Mouse (Mus musculus): ENCODE results near the gene Sgpp2. TPM values are rescaled to one million over a fixed set of nuclear protein-coding genes. Genes with fewer than 3 reads are reported as not detected.

Gene Sgpp2
- polyA plus RNA-seq, 1 experiment: 88.3 TPM

GRCm38 (mm10) chr1:78437150-78437549 is 127.0 kb downstream of the Sgpp2 start:
- TF ChIP-seq CTCF (IDR thresholded peaks at IDR 0.05; ENCODE audit: borderline replicate concordance, insufficient read depth, low read depth, low read length) (no peak), POLR2A (IDR thresholded peaks at IDR 0.05; ENCODE audit: borderline replicate concordance, insufficient read depth, low read length) (no peak)
- H3K27ac ChIP-seq (ENCODE audit: insufficient read depth, low read length): no peak overlapping the region
- no peak overlapping the region for H3K4me3 ChIP-seq (replicated peaks; ENCODE audit: insufficient read depth, low read depth, low read length)
- no peaks in the 10 kb centered on the region for H3K27me3 ChIP-seq (ENCODE audit: control insufficient read depth, insufficient read depth, low read length)
- H3K4me1 ChIP-seq (ENCODE audit: control insufficient read depth, insufficient read depth, low read length): peaks cover 5% of the 10 kb centered on the region
- no peak for DNase-seq
- WGBS: 69% methylated on average over 3 of the region's 3 CpGs

- 95% methylated on average over 8 of the region's 8 CpGs for WGBS
- DNase-seq: no peak
- H3K4me3 ChIP-seq (replicated peaks; ENCODE audit: insufficient read depth, low read depth, low read length): no peak overlapping the region
- peaks cover 4% of the 10 kb centered on the region for H3K4me1 ChIP-seq (ENCODE audit: control insufficient read depth, insufficient read depth, low read length)
- TF ChIP-seq CTCF (IDR thresholded peaks at IDR 0.05; ENCODE audit: borderline replicate concordance, insufficient read depth, low read depth, low read length) (no peak), POLR2A (IDR thresholded peaks at IDR 0.05; ENCODE audit: borderline replicate concordance, insufficient read depth, low read length) (no peak)
- H3K27ac ChIP-seq (ENCODE audit: insufficient read depth, low read length): no peak overlapping the region
- no peaks in the 10 kb centered on the region for H3K27me3 ChIP-seq (ENCODE audit: control insufficient read depth, insufficient read depth, low read length)
These were observed 130.6 kb downstream of the Sgpp2 start for GRCm38 (mm10) chr1:78440716-78441115.

DNA sequence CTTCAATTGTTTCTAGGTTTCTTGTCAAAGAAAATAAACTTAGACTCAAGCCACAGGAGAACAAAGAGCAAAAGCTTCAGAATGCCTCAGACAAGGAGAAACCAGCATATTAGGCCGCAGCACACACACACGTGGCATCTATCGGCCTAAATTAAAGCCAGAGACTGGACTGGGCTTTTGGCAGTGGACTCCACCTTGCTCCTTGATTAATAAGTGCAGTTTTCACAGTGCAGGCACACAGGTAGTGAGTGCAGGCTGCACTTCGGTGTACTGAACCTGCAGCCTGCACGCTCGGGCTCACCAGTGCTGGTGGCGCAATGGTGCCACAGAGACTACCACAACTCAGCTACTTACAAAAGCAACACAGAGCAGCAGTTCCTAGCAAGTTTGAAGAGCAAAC is 132.9 kb downstream of the Sgpp2 start:
- DNase-seq: no peak
- WGBS: 89% methylated on average over 7 of the region's 7 CpGs

DNA sequence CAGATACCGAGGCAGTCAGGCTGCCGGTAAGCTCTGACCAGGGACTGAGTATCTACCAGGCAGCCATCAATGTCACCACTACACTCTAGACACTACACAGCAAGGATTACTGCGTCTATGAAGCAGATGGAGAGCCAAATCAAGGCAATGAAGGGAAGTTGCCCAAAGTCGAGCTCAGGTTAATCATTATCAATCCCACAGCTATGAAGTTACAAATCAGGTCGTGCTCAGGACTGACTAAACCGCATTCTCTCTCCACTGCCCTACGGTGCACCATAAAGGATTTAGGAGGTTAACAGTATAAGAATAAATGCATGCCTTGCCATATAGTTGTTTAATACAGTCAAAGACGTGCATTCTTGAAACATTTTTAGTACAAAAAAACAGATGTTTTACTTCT is 136.1 kb downstream of the Sgpp2 start:
- DNase-seq: no peak
- TF ChIP-seq POLR2A (IDR thresholded peaks at IDR 0.05; ENCODE audit: borderline replicate concordance, insufficient read depth, low read length): no peak
- 92% methylated on average over 8 of the region's 8 CpGs for WGBS
- Histone ChIP-seq H3K4me3 (replicated peaks; ENCODE audit: insufficient read depth, low read depth, low read length) (no peak overlapping the region), H3K4me1 (ENCODE audit: control insufficient read depth, insufficient read depth, low read length) (no peaks in the 10 kb centered on the region; the same call in 1 of the 2 replicates), H3K27me3 (ENCODE audit: control insufficient read depth, insufficient read depth, low read length) (no peaks in the 10 kb centered on the region), H3K27ac (ENCODE audit: insufficient read depth, low read length) (no peak overlapping the region)

More for the DNA sequence above, 132.9 kb downstream of the Sgpp2 start:
- no peak for TF ChIP-seq CTCF (IDR thresholded peaks at IDR 0.05; ENCODE audit: borderline replicate concordance, insufficient read depth, low read depth, low read length)
- TF ChIP-seq POLR2A (IDR thresholded peaks at IDR 0.05; ENCODE audit: borderline replicate concordance, insufficient read depth, low read length): no peak
- Histone ChIP-seq H3K27ac (ENCODE audit: insufficient read depth, low read length) (no peak overlapping the region), H3K4me1 (ENCODE audit: control insufficient read depth, insufficient read depth, low read length) (no peaks in the 10 kb centered on the region), H3K4me3 (replicated peaks; ENCODE audit: insufficient read depth, low read depth, low read length) (no peak overlapping the region), H3K27me3 (ENCODE audit: control insufficient read depth, insufficient read depth, low read length) (no peaks in the 10 kb centered on the region)

- Histone ChIP-seq H3K27ac (ENCODE audit: insufficient read depth, low read length) (no peak overlapping the region), H3K27me3 (ENCODE audit: control insufficient read depth, insufficient read depth, low read length) (no peaks in the 10 kb centered on the region), H3K4me3 (replicated peaks; ENCODE audit: insufficient read depth, low read depth, low read length) (no peak overlapping the region), H3K4me1 (ENCODE audit: control insufficient read depth, insufficient read depth, low read length) (no peaks in the 10 kb centered on the region; the same call in 1 of the 2 replicates)
- DNase-seq: no peak
- TF ChIP-seq CTCF (IDR thresholded peaks at IDR 0.05; ENCODE audit: borderline replicate concordance, insufficient read depth, low read depth, low read length) (no peak), POLR2A (IDR thresholded peaks at IDR 0.05; ENCODE audit: borderline replicate concordance, insufficient read depth, low read length) (no peak)
- WGBS: 95% methylated on average over 6 of the region's 6 CpGs
These were observed 136.6 kb downstream of the Sgpp2 start for GRCm38 (mm10) chr1:78446742-78447141.

DNA sequence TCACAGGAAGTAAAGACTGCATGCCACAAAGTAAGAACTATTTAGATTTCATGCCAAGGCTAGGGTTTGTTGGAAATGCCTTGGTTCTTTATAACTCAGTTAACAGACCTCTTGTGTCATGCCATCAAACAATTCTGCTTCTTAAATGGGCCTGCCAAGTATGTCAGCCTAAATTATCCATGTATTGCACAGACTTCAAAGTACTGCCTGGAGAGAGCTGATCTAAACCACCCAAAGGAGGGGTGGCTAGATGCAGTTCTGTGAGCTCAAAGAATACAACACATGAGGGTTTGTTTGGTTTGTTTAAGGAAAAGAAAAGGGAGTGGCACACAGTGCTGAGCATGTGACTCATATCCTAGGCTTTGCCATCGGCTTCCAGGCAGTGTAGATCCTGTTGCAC is 137.9 kb downstream of the Sgpp2 start:
- no peak overlapping the region for H3K27ac ChIP-seq (ENCODE audit: insufficient read depth, low read length)
- no peaks in the 10 kb centered on the region; the same call in 1 of the 2 replicates for H3K4me1 ChIP-seq (ENCODE audit: control insufficient read depth, insufficient read depth, low read length)
- no peak overlapping the region for H3K4me3 ChIP-seq (replicated peaks; ENCODE audit: insufficient read depth, low read depth, low read length)
- DNase-seq: no peak
- 64% methylated on average over 1 of the region's 1 CpGs for WGBS
- TF ChIP-seq POLR2A (IDR thresholded peaks at IDR 0.05; ENCODE audit: borderline replicate concordance, insufficient read depth, low read length): no peak
- TF ChIP-seq CTCF (IDR thresholded peaks at IDR 0.05; ENCODE audit: borderline replicate concordance, insufficient read depth, low read depth, low read length): no peak
- no peaks in the 10 kb centered on the region for H3K27me3 ChIP-seq (ENCODE audit: control insufficient read depth, insufficient read depth, low read length)

DNA sequence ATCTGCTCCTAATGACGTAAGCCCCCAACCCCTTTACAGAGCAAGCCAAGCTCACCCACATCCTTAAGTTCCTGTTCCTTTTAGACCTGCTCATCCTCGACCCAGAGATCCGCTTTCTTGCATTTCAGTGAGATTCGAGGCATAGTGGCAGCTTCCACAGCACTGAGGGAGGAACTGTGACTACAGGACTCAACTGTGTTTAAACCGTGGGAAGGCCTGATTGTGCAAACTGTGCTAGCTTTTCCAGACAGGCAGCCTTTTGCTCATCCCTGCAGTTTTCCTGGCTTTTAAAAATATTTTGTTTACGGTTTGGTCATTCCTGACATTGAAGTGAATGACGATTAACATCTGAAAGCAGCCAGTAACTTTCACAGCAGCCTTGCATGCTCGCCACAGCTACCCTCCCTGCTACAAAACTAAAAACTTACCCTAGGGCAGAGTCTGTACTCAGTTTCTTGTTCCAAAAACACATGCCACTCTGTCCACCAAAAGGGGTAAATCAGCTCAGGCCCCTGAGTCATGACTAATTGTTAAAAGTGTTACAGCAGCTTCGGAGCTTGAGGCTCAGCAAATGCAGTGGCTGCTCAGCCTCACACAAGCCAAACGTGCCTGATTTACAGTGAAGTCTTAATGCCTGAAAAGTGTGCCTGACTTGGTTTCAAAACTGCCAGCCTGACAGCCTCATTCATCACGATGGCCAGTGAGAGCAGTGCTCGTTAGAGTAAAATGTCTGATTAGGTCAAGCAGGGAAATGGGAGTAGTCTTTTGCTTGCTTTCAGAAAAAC is 141.1 kb downstream of the Sgpp2 start:
- DNase-seq: no peak
- no peak for TF ChIP-seq POLR2A (IDR thresholded peaks at IDR 0.05; ENCODE audit: borderline replicate concordance, insufficient read depth, low read length)
- no peak for TF ChIP-seq CTCF (IDR thresholded peaks at IDR 0.05; ENCODE audit: borderline replicate concordance, insufficient read depth, low read depth, low read length)
- 80% methylated on average over 12 of the region's 12 CpGs for WGBS

GRCm38 (mm10) chr1:78452544-78452943 is 142.4 kb downstream of the Sgpp2 start:
- 90% methylated on average over 6 of the region's 6 CpGs for WGBS
- DNase-seq: no peak
- Histone ChIP-seq H3K4me1 (ENCODE audit: control insufficient read depth, insufficient read depth, low read length) (no peaks in the 10 kb centered on the region; the same call in 1 of the 2 replicates), H3K27me3 (ENCODE audit: control insufficient read depth, insufficient read depth, low read length) (no peaks in the 10 kb centered on the region), H3K27ac (ENCODE audit: insufficient read depth, low read length) (no peak overlapping the region), H3K4me3 (replicated peaks; ENCODE audit: insufficient read depth, low read depth, low read length) (no peak overlapping the region)
- no peak for TF ChIP-seq CTCF (IDR thresholded peaks at IDR 0.05; ENCODE audit: borderline replicate concordance, insufficient read depth, low read depth, low read length)
- no peak for TF ChIP-seq POLR2A (IDR thresholded peaks at IDR 0.05; ENCODE audit: borderline replicate concordance, insufficient read depth, low read length)

More for the DNA sequence above, 141.1 kb downstream of the Sgpp2 start:
- Histone ChIP-seq H3K27me3 (ENCODE audit: control insufficient read depth, insufficient read depth, low read length) (no peaks in the 10 kb centered on the region), H3K4me3 (replicated peaks; ENCODE audit: insufficient read depth, low read depth, low read length) (no peak overlapping the region), H3K27ac (ENCODE audit: insufficient read depth, low read length) (no peak overlapping the region), H3K4me1 (ENCODE audit: control insufficient read depth, insufficient read depth, low read length) (no peaks in the 10 kb centered on the region; the same call in 1 of the 2 replicates)
